Mouse (Mus musculus): ENCODE results near the gene Cxcr5. TPM values are rescaled to one million over a fixed set of nuclear protein-coding genes. Genes with fewer than 3 reads are reported as not detected.

The Cxcr5 gene
- polyA plus RNA-seq, 1 experiment = not detected

GRCm38 (mm10) chr9:44513121-44513520, 48.6 kb downstream of the Cxcr5 start:
- Histone ChIP-seq H3K4me1 (ENCODE audit: control insufficient read depth, insufficient read depth, low read length) (peaks cover 17% of the 10 kb centered on the region), H3K4me3 (ENCODE audit: insufficient read depth, low read length) (no peak overlapping the region), H3K27ac (ENCODE audit: insufficient read depth, low read length) (no peak overlapping the region)
- TF ChIP-seq POLR2A (IDR thresholded peaks at IDR 0.05; ENCODE audit: low read depth, low read length) (no peak), CTCF (IDR thresholded peaks at IDR 0.05; ENCODE audit: borderline replicate concordance, insufficient read depth, low read length) (no peak)

- no peak for TF ChIP-seq POLR2A (IDR thresholded peaks at IDR 0.05; ENCODE audit: low read depth, low read length)
- no peak for TF ChIP-seq CTCF (IDR thresholded peaks at IDR 0.05; ENCODE audit: borderline replicate concordance, insufficient read depth, low read length)
- H3K27ac ChIP-seq (ENCODE audit: insufficient read depth, low read length) = no peak overlapping the region
- peaks cover 12% of the 10 kb centered on the region for H3K4me1 ChIP-seq (ENCODE audit: control insufficient read depth, insufficient read depth, low read length)
- H3K4me3 ChIP-seq (ENCODE audit: insufficient read depth, low read length) = no peak overlapping the region
Observed at GRCm38 (mm10) chr9:44512717-44513003, 49.0 kb downstream of the Cxcr5 start.

- no peak for TF ChIP-seq POLR2A (IDR thresholded peaks at IDR 0.05; ENCODE audit: low read depth, low read length)
- no peak for TF ChIP-seq CTCF (IDR thresholded peaks at IDR 0.05; ENCODE audit: borderline replicate concordance, insufficient read depth, low read length)
- Histone ChIP-seq H3K27ac (ENCODE audit: insufficient read depth, low read length) (no peak overlapping the region), H3K4me3 (ENCODE audit: insufficient read depth, low read length) (no peak overlapping the region), H3K4me1 (ENCODE audit: control insufficient read depth, insufficient read depth, low read length) (peaks cover 8% of the 10 kb centered on the region; the same call in 1 of the 2 replicates)
Observed at GRCm38 (mm10) chr9:44511935-44512716, 49.6 kb downstream of the Cxcr5 start.

- TF ChIP-seq CTCF (IDR thresholded peaks at IDR 0.05; ENCODE audit: borderline replicate concordance, insufficient read depth, low read length) = no peak
- no peak for TF ChIP-seq POLR2A (IDR thresholded peaks at IDR 0.05; ENCODE audit: low read depth, low read length)
- Histone ChIP-seq H3K27ac (ENCODE audit: insufficient read depth, low read length) (no peak overlapping the region), H3K4me3 (ENCODE audit: insufficient read depth, low read length) (no peak overlapping the region), H3K4me1 (ENCODE audit: control insufficient read depth, insufficient read depth, low read length) (peaks cover 8% of the 10 kb centered on the region; the same call in 1 of the 2 replicates)
Observed at GRCm38 (mm10) chr9:44510872-44511601, 50.6 kb downstream of the Cxcr5 start.

- no peak overlapping the region for H3K27ac ChIP-seq (ENCODE audit: insufficient read depth, low read length)
- no peak for TF ChIP-seq CTCF (IDR thresholded peaks at IDR 0.05; ENCODE audit: borderline replicate concordance, insufficient read depth, low read length)
- no peak for TF ChIP-seq POLR2A (IDR thresholded peaks at IDR 0.05; ENCODE audit: low read depth, low read length)
- H3K4me1 ChIP-seq (ENCODE audit: control insufficient read depth, insufficient read depth, low read length) = peaks cover 8% of the 10 kb centered on the region; the same call in 1 of the 2 replicates
- no peak overlapping the region for H3K4me3 ChIP-seq (ENCODE audit: insufficient read depth, low read length)
Observed at GRCm38 (mm10) chr9:44510355-44510871, 51.3 kb downstream of the Cxcr5 start.

- no peak overlapping the region for H3K4me3 ChIP-seq (ENCODE audit: insufficient read depth, low read length)
- peak overlapping the region; percentile 6; the same call in 1 of the 2 replicates for H3K27ac ChIP-seq (ENCODE audit: insufficient read depth, low read length)
- H3K4me1 ChIP-seq (ENCODE audit: control insufficient read depth, insufficient read depth, low read length) = peaks cover 8% of the 10 kb centered on the region; the same call in 1 of the 2 replicates
- TF ChIP-seq POLR2A (IDR thresholded peaks at IDR 0.05; ENCODE audit: low read depth, low read length) = no peak
- TF ChIP-seq CTCF (IDR thresholded peaks at IDR 0.05; ENCODE audit: borderline replicate concordance, insufficient read depth, low read length) = peak; percentile 58
Observed at GRCm38 (mm10) chr9:44509487-44510354, 52.0 kb downstream of the Cxcr5 start.

GRCm38 (mm10) chr9:44508721-44509486, 52.8 kb downstream of the Cxcr5 start:
- Histone ChIP-seq H3K4me3 (ENCODE audit: insufficient read depth, low read length) (no peak overlapping the region), H3K27ac (ENCODE audit: insufficient read depth, low read length) (no peak overlapping the region), H3K4me1 (ENCODE audit: control insufficient read depth, insufficient read depth, low read length) (peaks cover 11% of the 10 kb centered on the region; the same call in 1 of the 2 replicates)
- TF ChIP-seq CTCF (IDR thresholded peaks at IDR 0.05; ENCODE audit: borderline replicate concordance, insufficient read depth, low read length) (no peak), POLR2A (IDR thresholded peaks at IDR 0.05; ENCODE audit: low read depth, low read length) (no peak)

GRCm38 (mm10) chr9:44508124-44508619, 53.5 kb downstream of the Cxcr5 start:
- Histone ChIP-seq H3K4me1 (ENCODE audit: control insufficient read depth, insufficient read depth, low read length) (peaks cover 11% of the 10 kb centered on the region; the same call in 1 of the 2 replicates), H3K4me3 (ENCODE audit: insufficient read depth, low read length) (no peak overlapping the region), H3K27ac (ENCODE audit: insufficient read depth, low read length) (no peak overlapping the region)
- no peak for TF ChIP-seq CTCF (IDR thresholded peaks at IDR 0.05; ENCODE audit: borderline replicate concordance, insufficient read depth, low read length)
- no peak for TF ChIP-seq POLR2A (IDR thresholded peaks at IDR 0.05; ENCODE audit: low read depth, low read length)

All from embryonic fibroblast, embryonic 13.5 days (primary cell).